Mouse (Mus musculus) frontal cortex, postnatal 14 days (tissue): ENCODE data around the gene Vars.
"Not testable (repeated sequence)": the region's sequence is repeated elsewhere in the genome, so short reads cannot be mapped to it uniquely, and the experiment has no call there.

ENCODE experiments used
- DNase-seq, 2 experiments: peaks; one replicate each; pipeline ENCODE4 v3.0.0; 2022; ENCODE audit warnings: low spot score in 2 of 2

The Vars gene

GRCm38 (mm10) chr17:35024261-35024660 lies 23.5 kb downstream of the Vars start:
- no peak for DNase-seq

GRCm38 (mm10) chr17:35024691-35025488 lies 24.1 kb downstream of the Vars start:
- no peak for DNase-seq

- no peak for DNase-seq
These were observed 25.4 kb downstream of the Vars start for GRCm38 (mm10) chr17:35026206-35026605.

- DNase-seq, result peak in 1 of 2 experiments; percentile 51
These were observed 26.7 kb downstream of the Vars start, which contains the start of gene Sapcd1 for GRCm38 (mm10) chr17:35027277-35028068. Sapcd1 (minus strand) TSS chr17:35028016.

DNA sequence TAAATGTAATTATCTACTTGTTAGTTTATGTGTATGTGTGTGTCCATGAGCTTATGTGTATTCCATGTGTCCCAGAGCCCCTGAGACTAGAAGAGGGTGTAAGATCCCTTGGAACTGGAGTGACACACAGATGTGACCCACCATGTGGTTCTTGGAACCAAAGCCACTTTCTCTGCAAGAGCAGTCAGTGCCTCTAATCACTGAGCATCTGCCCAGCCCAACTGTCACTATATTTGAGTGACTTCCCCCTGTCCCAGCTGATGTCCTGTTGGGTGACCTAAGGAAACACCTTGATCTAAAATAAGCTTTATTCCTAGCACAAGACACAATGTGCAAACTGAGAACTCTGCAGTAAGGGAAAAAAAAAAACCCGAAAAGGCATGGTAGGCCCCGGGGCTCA lies 27.5 kb downstream of the Vars start:
- DNase-seq, result no peak

- DNase-seq, result no peak
These were observed 29.1 kb downstream of the Vars start for GRCm38 (mm10) chr17:35029691-35030532.

DNA sequence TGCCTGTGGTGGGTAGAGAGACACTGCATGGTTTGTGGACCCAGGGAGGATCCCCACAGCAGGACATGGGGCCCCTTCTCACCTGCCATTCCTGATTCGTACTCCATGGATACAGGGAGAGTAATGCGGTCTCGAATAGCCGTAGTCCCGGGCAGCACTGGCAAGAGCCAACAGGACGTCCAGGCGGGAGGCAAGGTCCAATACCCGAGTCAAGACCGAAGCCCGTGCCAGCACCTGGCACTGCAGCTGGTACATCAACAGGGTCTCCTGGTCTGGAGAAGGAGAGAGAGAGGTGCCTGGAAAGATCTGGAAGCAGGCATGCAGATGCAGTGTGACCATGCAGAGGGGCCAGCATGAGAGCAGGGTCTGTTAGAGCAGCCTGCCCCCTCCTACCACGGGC lies 30.5 kb downstream of the Vars start:
- no peak for DNase-seq

DNA sequence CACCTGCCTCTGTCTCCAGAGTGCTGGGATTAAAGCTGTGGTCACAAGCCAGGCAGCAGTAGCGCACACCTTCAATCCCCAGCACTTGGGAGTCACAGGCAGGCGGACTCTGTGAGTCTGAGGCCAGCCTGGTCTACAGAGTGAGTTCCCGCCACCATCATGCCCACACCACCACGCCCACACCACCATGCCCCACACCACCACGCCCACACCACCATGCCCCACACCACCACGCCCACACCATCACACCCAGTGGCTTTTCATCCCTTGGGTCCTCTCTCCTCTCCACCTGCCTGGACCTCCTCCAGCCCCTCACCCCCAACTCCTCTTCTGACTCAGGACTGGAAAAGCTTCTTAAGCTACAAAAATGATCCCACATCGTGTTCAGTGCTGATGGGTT lies 31.1 kb downstream of the Vars start:
- DNase-seq, result no peak

GRCm38 (mm10) chr17:35032323-35032870 lies 31.6 kb downstream of the Vars start:
- no peak for DNase-seq

DNA sequence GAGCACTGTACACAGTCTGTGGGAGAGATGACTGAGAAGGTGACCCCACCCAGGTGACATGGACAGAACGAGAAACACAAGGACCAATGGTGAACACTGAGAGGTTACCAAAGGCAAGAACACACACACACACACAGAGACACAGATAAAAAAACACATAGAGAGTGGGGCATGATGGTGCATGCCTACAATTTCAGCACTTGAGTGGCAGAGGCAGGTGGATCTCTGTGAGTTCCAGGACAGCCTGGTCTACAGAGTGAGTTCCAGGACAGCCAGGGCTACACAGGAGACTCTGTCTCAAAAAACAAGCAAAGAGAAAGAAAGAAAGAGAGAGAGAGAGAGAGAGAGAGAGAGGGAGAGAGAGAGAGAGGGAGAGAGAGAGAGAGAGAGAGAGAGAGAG lies 32.9 kb downstream of the Vars start:
- not testable (repeated sequence) for DNase-seq

- DNase-seq, result no peak
These were observed 34.1 kb downstream of the Vars start for GRCm38 (mm10) chr17:35034896-35035295.

GRCm38 (mm10) chr17:35039121-35039873 lies 38.5 kb downstream of the Vars start:
- no peak for DNase-seq

- no peak for DNase-seq
These were observed 43.0 kb downstream of the Vars start for GRCm38 (mm10) chr17:35043794-35044193.

DNA sequence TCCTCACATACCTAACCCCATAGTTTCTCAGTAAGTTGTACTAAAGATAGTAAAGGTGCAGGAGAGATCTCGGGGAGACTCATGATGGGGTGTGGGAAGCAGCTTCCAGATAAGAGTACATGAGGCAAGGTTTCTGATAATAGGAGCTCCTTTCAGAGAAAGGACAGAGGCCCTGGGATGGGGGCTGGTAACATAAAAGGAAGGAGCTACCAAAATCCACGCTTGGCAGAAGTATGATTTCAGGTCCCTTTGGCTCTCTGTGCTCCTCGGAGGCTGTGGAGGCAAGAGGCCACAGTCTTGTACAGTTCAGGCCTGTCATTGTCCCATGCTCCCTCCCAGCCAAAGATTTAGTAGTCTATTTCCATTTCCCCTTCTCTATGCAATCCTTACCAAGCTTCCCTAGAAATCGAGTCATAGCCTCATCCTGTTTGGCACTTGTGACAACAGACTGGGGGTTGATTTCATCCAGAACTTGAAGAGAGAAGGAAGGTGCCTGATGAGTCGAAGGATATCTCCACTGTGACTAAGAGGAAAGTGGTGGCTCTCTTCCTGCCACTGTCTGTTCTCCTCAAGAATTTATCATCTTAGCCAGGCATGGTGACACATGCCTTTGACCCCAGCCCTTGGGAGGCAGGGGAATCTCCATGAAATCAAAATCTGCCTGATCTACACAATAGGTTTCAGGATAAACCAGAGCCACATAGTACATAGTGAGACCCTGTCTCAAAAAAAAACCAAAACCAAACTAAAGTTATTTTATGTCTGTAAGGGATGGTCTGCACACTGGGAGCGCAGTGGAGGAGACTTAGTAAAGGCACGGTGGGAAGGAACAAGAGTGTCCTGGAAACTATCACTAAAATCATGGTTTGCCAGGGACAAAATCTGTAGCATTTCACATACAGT lies 44.4 kb downstream of the Vars start:
- no peak for DNase-seq

DNA sequence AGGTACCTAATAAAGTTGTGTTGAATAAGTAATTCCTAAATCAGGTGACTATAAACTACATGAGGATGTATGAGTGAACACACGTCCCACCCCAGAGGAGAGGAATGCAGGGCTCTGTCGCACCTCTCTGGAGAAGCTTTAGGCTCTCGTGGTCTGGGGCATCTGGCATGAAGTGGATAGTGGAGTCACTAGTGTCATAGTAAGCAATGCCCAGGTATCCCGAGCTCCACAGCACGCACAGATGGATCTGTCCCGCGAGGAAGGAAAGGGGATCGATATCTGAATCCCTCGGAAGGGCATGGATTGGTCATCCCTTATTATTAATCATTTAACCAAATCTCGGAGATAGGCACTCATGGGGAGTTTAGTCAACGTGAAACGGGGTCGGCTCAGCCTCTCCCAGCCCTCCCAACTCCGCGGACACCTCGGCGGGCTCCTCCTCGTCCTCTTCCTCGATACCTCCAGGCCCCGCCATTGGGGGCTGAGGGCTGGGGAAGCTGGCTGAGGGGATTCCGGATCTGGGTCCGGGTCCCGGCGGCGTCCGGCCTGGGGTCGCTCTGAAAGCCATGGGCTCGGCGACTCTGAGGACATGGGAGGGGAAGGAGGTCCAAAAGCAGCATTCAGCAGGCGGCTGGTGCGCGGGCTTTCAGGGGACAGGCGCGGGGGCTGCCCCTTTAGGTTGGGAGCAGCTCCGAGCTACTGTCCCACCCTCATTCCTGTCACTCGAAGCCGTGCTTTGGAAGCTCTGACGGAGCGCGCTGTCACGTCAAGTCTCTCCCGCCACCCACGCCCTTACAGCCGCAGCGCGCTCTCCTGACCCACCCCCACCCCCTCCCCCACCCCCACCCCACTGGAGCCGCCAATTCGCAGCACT lies 45.3 kb downstream of the Vars start:
- DNase-seq, result no peak

DNA sequence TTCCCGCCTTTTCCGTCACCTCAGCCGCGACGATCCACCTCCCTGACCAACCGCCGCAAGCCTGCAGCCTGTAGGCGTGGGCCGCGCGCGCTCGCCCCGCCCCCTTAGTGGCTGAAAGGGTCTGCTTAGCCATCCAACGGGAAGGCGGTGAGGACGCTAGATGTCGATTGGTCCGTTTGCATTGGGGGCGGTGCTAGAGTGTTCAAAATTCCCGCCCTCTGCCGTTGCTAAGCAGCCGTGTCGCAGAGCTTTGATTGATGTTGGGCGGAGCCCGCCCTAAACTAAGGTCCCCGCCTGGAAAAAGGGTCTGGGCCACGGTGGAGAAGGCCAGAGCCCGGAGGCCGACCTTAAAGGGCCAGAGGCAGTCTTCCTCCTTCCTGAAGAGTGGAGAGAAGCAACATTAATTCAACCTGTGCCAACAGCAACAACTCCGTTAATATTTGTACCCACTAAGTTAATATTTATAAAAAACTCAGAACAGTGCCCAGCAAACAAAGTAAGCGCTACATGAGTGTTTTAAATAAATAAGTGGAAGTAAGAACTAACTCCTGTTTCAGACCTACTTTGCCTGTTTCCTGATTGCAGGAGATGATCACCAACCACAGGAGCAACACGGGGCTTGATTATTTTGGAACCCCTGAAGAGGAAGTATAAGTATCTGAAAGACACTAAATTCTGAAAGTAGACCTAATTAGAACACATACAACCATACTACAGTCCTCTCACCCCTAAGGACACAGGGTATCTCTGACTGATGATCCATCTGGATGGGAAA lies 46.1 kb downstream of the Vars start, which contains the start of gene Msh5:
Msh5 (minus strand) TSS at position 65 of the 775 bp plus-strand sequence.
- DNase-seq, result peak; percentile 92 to 95

DNA sequence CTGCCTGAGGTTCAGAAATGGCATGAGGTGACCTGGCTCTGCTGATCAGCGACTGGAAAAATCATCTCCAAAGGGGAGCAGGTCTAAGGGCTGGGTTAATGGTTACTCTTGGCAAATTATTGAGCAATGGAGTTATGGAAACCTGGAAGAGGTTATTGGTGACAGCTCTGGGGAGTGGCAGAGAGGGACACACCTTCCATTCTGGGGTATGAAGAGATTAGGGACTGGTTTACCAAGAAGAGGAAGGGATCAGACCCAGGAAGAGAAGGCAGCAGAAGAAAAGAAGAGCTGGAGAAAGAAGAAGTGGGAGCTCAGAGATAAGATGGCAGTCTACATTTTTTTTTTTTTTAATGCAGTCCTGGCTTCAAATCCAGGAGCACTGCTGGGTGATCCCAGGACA lies 46.9 kb downstream of the Vars start:
- DNase-seq, result no peak
